Mouse (Mus musculus) bone marrow, adult 2 months (tissue): ENCODE measurements around the gene Auts2.

Source experiments
- CTCF ChIP-seq: fragments of 200-500 bp; IDR thresholded peaks from 2 replicates; pipeline ENCODE4 v1.5.1; 2011; ENCODE audit warnings: low read length, control low read depth; ENCODE audit not compliant: control insufficient read depth, insufficient read depth
- POLR2A ChIP-seq: fragments of 200-500 bp; IDR thresholded peaks from 2 replicates; pipeline ENCODE4 v1.6.1; 2011; ENCODE audit warnings: low read depth, mild to moderate bottlenecking, control low read depth, low read length, borderline replicate concordance; ENCODE audit not compliant: control insufficient read depth

- no peak for TF ChIP-seq CTCF
- TF ChIP-seq POLR2A, result no peak
Measured at GRCm38 (mm10) chr5:132248069-132248468, 295.1 kb downstream of the Auts2 start.
